Mouse (Mus musculus) olfactory bulb, adult 2 months (tissue): ENCODE measurements around the gene Cabin1. TPM values are rescaled to one million over a fixed set of nuclear protein-coding genes. Genes with fewer than 3 reads are reported as not detected.

Experiments used
- H3K27ac ChIP-seq: fragments of 200-500 bp; 2 replicates; pipeline ENCODE4 v1.5.1; 2012; ENCODE audit warnings: low read depth, low read length; ENCODE audit not compliant: insufficient read depth
- H3K4me1 ChIP-seq: fragments of 200-500 bp; 2 replicates; pipeline ENCODE4 v1.6.1; 2012; ENCODE audit warnings: low read length; ENCODE audit not compliant: control insufficient read depth, insufficient read depth
- H3K4me3 ChIP-seq: fragments of 200-500 bp; 2 replicates; pipeline ENCODE4 v1.5.1; 2012; ENCODE audit warnings: mild to moderate bottlenecking, low read depth, low read length, moderate library complexity; ENCODE audit not compliant: insufficient read depth
- CTCF ChIP-seq: fragments of 200-500 bp; IDR thresholded peaks from 2 replicates; pipeline ENCODE4 v1.5.1; 2012; ENCODE audit warnings: low read depth, mild to moderate bottlenecking, low read length, moderate library complexity; ENCODE audit not compliant: insufficient read depth
- POLR2A ChIP-seq: fragments of 200-500 bp; IDR thresholded peaks from 2 replicates; pipeline ENCODE4 v1.6.1; 2012; ENCODE audit warnings: mild to moderate bottlenecking, low read depth, low read length, moderate library complexity; ENCODE audit not compliant: insufficient read depth
- WGBS: fragments of 180-500 bp; shearing (Covaris S2); methylation state at CpG from one replicate; pipeline ENCODE4 v1.1.7; 2018; 5-methylcytosine and 5-hydroxymethylcytosine counted together
- polyA plus RNA-seq: library from polyadenylated mRNA; stranded (reverse); fragments of >200 nt; gene quantifications from 2 replicates; pipeline ENCODE4 v1.2.4, GENCODE M21; 2012; ENCODE audit warnings: low replicate concordance; ENCODE audit not compliant: missing spikeins, insufficient read depth, insufficient read length

Gene Cabin1
- polyA plus RNA-seq, 1 experiment: not detected

DNA sequence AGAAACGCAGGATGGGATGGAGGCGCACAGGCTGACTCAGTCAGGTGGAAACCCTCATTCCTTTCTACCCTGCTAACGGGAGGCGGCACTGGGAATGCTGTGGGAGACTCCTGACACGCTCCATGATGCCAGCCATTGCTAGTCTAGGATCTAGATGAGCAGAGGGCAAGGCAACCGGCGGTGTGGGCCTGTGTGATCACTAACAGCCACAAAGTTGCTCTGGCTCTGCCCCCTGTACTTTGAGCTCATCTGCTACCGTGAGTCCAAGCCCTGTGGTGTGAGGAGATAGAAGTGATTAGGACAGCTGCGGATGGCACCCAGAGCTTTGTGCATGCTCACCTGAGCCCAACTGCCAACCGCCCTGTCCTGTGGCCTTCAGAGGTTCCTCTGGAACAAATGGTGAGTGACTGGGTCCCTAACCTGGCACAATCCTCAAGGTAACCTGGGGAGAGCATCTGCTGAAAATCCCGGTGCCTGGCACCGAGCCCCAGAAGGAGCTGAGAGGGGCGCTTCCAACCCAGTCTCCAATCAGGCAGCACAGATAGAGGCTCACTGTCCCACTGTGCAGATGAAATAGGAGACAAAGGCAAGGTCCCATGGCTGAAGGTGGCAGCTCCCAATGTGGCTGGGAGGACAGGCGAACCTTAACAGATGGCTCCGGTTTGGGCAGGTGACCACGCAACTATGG is 112.6 kb downstream of the Cabin1 start:
- H3K4me1 ChIP-seq: peaks cover 23% of the 10 kb centered on the region
- H3K27ac ChIP-seq: no peak overlapping the region
- TF ChIP-seq POLR2A (no peak), CTCF (no peak)
- no peak overlapping the region for H3K4me3 ChIP-seq
- 90% methylated on average over 16 of the region's 16 CpGs for WGBS

DNA sequence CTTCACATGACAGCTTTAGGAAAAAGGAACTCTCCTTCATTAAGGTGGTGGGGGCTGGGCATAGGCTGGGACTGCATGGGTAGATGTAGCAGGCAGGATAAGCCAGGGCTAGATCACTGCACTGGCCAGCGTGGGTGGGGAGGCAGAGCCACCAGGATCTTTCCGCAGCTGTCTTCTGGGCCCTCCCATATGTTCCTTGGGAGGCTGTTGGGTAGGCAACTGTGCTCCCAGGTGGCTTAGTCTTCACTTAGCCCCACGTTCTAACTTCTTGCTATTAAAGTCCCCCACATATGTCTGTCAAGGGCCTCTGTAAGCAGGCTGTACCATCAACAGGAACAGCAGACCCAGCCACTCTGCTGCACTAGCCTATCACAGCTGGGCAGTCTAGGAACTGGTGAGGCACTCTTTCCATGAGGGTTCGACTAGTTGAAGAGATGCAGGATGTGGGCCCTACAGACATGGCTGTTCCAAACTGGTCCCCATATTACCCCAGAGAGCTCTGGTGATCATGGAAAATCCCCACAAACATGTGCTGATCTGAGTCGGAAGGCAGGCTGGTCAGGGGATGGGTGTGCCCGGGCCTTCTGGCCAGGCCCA is 113.7 kb downstream of the Cabin1 start:
- WGBS: 74% methylated on average over 6 of the region's 6 CpGs
- peaks cover 23% of the 10 kb centered on the region for H3K4me1 ChIP-seq
- H3K27ac ChIP-seq: peak overlapping the region; percentile 29; the same call in 1 of the 2 replicates
- no peak overlapping the region for H3K4me3 ChIP-seq
- TF ChIP-seq POLR2A (no peak), CTCF (no peak)

DNA sequence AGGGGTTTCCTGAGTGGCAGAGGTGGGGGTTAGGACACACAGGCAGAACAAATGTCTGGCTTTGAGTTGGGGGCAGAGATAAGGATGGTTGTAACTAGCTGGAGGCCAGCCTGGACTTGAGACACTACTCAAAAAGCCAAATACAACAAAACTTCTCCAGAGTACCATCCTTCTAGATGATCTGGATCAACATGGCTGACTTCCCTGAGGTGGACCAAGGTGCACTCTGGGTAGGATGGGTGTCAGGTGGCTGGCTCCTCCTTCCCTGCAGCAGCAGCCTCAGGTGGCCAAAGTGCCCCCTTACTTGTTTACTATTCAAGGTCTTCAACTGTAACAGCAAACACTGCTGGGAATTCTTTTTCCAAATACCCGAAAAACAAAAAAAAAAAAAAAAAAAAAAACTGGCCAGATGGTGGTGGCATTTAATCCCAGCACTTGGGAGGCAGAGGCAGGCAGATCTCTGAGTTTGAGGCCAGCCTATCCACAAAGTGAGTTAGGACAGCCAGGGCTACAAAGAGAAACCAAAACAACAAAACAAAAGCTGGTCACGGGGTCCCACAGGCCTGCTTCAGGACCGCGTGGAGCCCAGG is 114.6 kb downstream of the Cabin1 start:
- Histone ChIP-seq H3K4me3 (no peak overlapping the region), H3K27ac (no peak overlapping the region), H3K4me1 (peaks cover 23% of the 10 kb centered on the region)
- WGBS: 92% methylated on average over 4 of the region's 4 CpGs
- TF ChIP-seq POLR2A (no peak), CTCF (no peak)

DNA sequence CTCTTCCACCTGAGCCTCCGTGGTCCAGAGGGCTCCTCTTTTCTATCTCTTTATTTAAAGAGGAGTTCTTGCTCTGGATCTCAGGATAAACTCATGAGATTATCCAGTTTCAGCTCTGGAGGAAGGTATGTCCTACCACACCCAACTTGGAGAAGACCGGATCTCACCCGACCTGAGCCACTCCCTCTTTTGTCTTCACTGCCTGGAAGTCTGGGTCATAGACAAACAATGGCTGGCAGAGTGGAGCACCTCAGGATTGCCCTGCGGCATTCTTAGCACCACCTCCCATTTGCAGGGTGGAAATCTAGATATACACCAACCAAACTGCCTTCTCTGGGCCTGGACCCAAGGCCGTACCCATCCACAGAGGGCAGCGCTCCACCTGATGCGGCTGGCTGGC is 115.1 kb downstream of the Cabin1 start:
- H3K4me3 ChIP-seq: no peak overlapping the region
- 91% methylated on average over 7 of the region's 7 CpGs for WGBS
- TF ChIP-seq CTCF (no peak), POLR2A (no peak)
- no peak overlapping the region for H3K27ac ChIP-seq
- H3K4me1 ChIP-seq: peaks cover 24% of the 10 kb centered on the region

DNA sequence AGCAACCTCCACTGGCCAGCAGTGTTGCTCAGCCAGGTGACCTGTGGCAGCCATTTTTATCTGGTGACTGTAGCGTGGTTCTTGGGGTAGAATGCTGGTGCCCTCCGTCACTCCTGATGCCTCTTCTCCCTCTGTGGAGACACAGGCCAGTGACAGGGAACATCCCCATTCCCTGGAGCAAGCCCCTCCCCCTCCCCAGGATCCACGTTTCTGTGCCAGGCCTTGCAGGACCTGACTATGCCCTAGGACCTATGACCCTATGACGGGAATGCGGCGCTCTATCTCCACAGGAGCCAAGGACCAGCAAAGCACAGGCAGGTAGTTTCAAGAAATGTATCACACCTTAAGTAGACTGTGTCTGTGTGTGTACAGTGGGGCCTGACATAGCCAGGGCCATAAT is 116.0 kb downstream of the Cabin1 start:
- no peak for TF ChIP-seq POLR2A
- no peak for TF ChIP-seq CTCF
- Histone ChIP-seq H3K27ac (no peak overlapping the region), H3K4me3 (no peak overlapping the region), H3K4me1 (peaks cover 30% of the 10 kb centered on the region)
- 89% methylated on average over 6 of the region's 6 CpGs for WGBS

DNA sequence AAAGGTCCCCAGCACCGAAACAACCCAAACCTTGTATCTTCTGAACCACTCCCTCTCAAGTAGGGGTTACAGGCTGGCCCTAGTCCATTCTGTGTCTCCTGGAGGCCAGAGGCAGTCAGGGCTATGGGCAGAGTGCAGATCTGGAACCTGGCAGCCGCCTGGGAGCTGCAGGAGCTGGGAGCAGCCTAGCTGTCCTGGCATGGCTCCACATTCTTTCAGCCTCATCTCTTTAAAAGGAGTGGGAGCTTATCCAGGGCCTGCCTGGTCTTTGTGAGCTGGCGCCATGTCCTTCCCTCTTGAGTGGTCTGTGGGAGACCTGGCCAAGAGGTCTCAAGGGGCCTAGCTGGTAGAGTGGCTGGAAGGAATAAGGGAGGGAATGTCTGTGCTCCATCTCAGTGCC is 116.8 kb downstream of the Cabin1 start:
- TF ChIP-seq CTCF (no peak), POLR2A (no peak)
- Histone ChIP-seq H3K4me3 (no peak overlapping the region), H3K4me1 (peaks cover 30% of the 10 kb centered on the region), H3K27ac (no peak overlapping the region)
- 49% methylated on average over 3 of the region's 3 CpGs for WGBS

DNA sequence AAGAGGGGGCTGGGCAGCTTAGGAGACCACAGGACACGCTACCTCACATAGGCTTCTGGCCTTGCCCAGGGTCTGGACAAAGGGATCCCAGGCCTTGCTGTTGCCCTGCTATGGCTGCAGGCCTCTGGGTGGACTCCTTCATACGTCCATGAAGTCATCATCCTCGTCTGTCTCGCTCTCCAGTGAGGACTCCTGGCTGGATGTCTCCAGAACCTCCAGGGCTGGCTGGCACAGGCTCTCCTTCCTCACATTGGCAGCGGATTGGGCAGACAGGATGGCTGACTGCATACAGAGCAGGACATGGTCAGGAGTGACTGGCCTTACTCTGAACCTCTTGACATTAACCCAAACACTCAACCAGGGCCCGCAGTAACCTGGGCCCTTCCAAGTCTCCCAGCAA is 117.7 kb downstream of the Cabin1 start:
- Histone ChIP-seq H3K27ac (no peak overlapping the region), H3K4me1 (peaks cover 30% of the 10 kb centered on the region), H3K4me3 (no peak overlapping the region)
- TF ChIP-seq POLR2A (no peak), CTCF (no peak)
- WGBS: 77% methylated on average over 6 of the region's 6 CpGs

DNA sequence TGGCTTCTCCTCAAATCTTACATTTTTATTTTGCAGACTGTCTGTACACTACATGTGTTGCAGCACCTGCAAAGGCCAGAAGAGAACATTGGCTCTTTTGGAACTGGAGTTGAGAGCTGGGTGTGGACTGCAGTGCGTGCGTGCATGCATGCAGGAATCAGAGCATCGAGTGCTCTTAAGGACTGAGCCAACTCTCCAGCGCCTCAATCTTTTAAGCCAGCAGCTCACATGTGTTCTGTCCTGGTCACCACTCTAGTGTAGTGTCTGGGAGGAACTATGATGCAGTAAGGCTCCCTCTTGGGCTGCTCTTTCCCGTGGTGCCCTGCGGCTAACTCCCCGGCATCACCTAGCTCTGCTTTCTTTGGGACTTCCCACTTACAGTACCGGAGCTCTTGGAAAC is 118.5 kb downstream of the Cabin1 start:
- H3K4me1 ChIP-seq: peaks cover 24% of the 10 kb centered on the region

DNA sequence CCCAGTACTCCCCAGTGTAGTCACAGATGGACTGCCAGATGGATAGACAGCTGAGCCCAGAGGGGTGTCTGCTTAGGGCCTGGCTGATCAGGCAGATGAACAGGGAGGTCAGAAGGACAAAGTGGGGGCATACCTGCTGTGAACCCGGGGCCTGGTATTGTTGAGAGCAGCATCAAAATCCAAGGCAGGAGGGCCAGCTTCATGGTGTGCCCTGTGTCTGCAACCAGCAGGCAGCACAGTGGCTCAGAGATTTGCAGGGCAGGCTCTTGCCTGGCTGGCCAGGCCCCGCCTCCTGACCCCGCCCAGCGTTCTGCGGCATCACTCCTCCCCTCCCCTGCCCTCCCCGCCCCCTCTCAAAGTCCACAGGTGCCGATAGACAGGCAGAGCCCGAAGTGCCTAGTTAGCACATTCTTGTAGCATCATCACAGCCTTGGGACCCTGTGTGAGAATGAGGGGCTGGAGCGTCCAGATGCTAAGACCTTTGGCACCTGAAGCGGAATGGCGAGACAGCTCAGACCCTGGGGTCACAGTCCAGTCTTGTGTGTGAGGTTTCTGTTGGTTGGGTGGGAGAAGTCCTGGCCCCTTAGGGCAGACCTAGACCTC is 120.3 kb downstream of the Cabin1 start, which contains the start of gene Susd2:
TSS of gene Susd2 (minus strand) at position 268 of the 603 bp plus-strand sequence.
- TF ChIP-seq POLR2A: no peak
- 16% methylated on average over 11 of the region's 11 CpGs for WGBS
- Histone ChIP-seq H3K27ac (no peak within 1 kb of the TSS), H3K4me3 (no peak within 1 kb of the TSS), H3K4me1 (peaks cover 20% of the 10 kb centered on the region)

More for the DNA sequence above, 118.5 kb downstream of the Cabin1 start:
- 91% methylated on average over 8 of the region's 8 CpGs for WGBS
- TF ChIP-seq CTCF (no peak), POLR2A (no peak)
- no peak overlapping the region for H3K4me3 ChIP-seq
- no peak overlapping the region for H3K27ac ChIP-seq
